Mouse (Mus musculus) hindbrain, embryonic 15.5 days (tissue): ENCODE data around the gene Enc1. TPM values are rescaled to one million over a fixed set of nuclear protein-coding genes. Genes with fewer than 3 reads are reported as not detected.

Experiments used
- ATAC-seq: fragments of 200-750 bp; cut with Nextera tagmentation; 2 replicates; pipeline ENCODE4 v1.8.0; 2017; ENCODE audit warnings: low read depth, moderate number of reproducible peaks, moderate TSS enrichment; ENCODE audit not compliant: low FRiP score
- H3K27ac ChIP-seq: fragments of 300-500 bp; sonication (generic); replicated peaks from 2 replicates; pipeline ENCODE4 v1.5.1; 2015; ENCODE audit warnings: mild to moderate bottlenecking, inconsistent platforms
- H3K27me3 ChIP-seq: fragments of 300-500 bp; sonication (generic); 2 replicates; pipeline ENCODE4 v1.6.1; 2015; ENCODE audit warnings: control low read depth, inconsistent platforms
- H3K36me3 ChIP-seq: fragments of 300-500 bp; sonication (generic); 2 replicates; pipeline ENCODE4 v1.6.1; 2015; ENCODE audit warnings: control low read depth, inconsistent platforms
- H3K4me1 ChIP-seq: fragments of 300-500 bp; sonication (generic); replicated peaks from 2 replicates; pipeline ENCODE4 v1.6.1; 2015; ENCODE audit warnings: control low read depth, inconsistent platforms
- H3K4me2 ChIP-seq: fragments of 300-500 bp; sonication (generic); 2 replicates; pipeline ENCODE4 v1.6.1; 2015; ENCODE audit warnings: moderate library complexity, mild to moderate bottlenecking, inconsistent platforms
- H3K4me3 ChIP-seq: fragments of 300-500 bp; sonication (generic); 2 replicates; pipeline ENCODE4 v1.5.1; 2015; ENCODE audit warnings: mild to moderate bottlenecking, inconsistent platforms
- H3K9ac ChIP-seq: fragments of 300-500 bp; sonication (generic); 2 replicates; pipeline ENCODE4 v1.6.1; 2015; ENCODE audit warnings: inconsistent platforms
- H3K9me3 ChIP-seq: fragments of 300-500 bp; sonication (generic); 2 replicates; pipeline ENCODE4 v1.6.1; 2016; ENCODE audit warnings: control low read depth, inconsistent platforms
- WGBS: fragments of 180-500 bp; shearing (Covaris S2); methylation state at CpG from one replicate; pipeline ENCODE4 v1.1.7; 2015; 5-methylcytosine and 5-hydroxymethylcytosine counted together
- polyA plus RNA-seq: library from polyadenylated mRNA; unstranded; fragments of >200 nt; fragmentation: Nextera tagmentation; extraction: Ambion mirVana; gene quantifications from 2 replicates; pipeline ENCODE4 v1.2.1, GENCODE M21; 2015

Enc1 gene
- polyA plus RNA-seq, 1 experiment from 2014 or later: 57.3 TPM

GRCm38 (mm10) chr13:97233092-97233491 is 7.8 kb upstream of the Enc1 start:
- no peak for ATAC-seq
- Histone ChIP-seq H3K27me3 (no peaks in the 10 kb centered on the region), H3K4me1 (peaks cover 8% of the 10 kb centered on the region; the same call in 1 of the 2 replicates), H3K9me3 (no peaks in the 10 kb centered on the region), H3K4me2 (no peak overlapping the region), H3K27ac (no peak overlapping the region), H3K36me3 (no peaks in the 10 kb centered on the region), H3K4me3 (no peak overlapping the region), H3K9ac (no peak overlapping the region)
- 74% methylated on average over 2 of the region's 2 CpGs for WGBS

DNA sequence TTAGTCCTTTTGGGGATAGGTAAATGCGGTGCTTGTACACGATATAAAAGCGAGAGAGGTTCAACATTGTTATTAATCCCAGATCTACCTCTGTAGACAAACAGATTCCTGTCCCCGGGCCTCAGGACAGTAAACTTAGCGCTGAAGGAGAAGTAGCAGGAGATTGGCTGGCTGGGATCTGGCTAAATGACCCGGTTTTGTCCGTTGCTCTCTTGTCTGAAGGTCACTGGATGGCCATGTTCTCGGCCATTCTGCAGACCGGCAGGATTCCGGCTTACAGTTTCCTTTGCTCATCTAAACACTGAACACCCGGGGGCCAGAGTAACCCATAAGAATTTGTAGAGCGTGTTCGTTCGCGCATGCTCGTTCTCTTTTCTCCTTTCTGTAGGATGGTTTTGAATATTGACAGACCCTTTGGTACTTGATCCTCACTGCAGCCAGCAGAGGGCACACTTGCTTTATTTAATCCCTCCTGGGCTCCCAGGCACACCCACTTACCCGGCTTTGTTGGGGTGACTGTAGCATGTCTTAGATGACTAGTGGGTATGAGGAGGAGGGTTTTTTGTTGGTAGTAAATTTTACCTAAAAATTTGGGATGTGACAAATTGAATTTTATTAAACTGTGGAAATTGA is 6.0 kb upstream of the Enc1 start:
- WGBS: 16% methylated on average over 17 of the region's 17 CpGs
- H3K36me3 ChIP-seq: no peaks in the 10 kb centered on the region

DNA sequence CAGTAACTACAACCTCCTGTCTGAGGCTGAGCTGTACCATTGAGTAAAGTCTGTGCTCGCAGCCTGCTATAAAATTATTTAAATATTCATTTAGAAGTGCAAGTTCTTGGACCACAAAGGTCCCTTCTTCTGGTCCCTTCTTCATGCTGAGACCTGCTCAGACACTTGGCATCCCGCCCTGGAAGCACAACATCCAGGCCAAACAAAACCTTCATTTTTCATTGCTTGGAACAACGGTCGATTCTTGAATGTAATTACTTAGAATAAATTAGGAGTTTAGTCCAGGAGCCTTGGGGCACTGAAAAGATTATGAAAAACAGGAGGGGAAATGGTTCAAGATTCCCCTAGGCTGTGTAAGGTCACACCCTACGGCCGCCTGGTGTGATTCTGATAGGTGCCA is 5.0 kb upstream of the Enc1 start:
- 46% methylated on average over 6 of the region's 6 CpGs for WGBS
- no peaks in the 10 kb centered on the region for H3K36me3 ChIP-seq
- no peak overlapping the region for H3K4me3 ChIP-seq
- ATAC-seq: no peak
- H3K27ac ChIP-seq: no peak overlapping the region
- H3K27me3 ChIP-seq: no peaks in the 10 kb centered on the region
- H3K9me3 ChIP-seq: no peaks in the 10 kb centered on the region
- no peak overlapping the region for H3K4me2 ChIP-seq
- no peak overlapping the region for H3K9ac ChIP-seq
- H3K4me1 ChIP-seq: peaks cover 32% of the 10 kb centered on the region

More for the DNA sequence above, 6.0 kb upstream of the Enc1 start:
- H3K4me2 ChIP-seq: peak overlapping the region; percentile 68
- no peak overlapping the region for H3K27ac ChIP-seq
- H3K9me3 ChIP-seq: no peaks in the 10 kb centered on the region
- no peaks in the 10 kb centered on the region for H3K27me3 ChIP-seq
- peak overlapping the region; percentile 42 for H3K4me3 ChIP-seq
- peak; percentile 83; the same call in 1 of the 2 replicates for ATAC-seq
- H3K9ac ChIP-seq: peak overlapping the region; percentile 49; the same call in 1 of the 2 replicates
- peaks cover 25% of the 10 kb centered on the region for H3K4me1 ChIP-seq

GRCm38 (mm10) chr13:97237700-97238099 is 3.2 kb upstream of the Enc1 start:
- peaks cover 40% of the 10 kb centered on the region for H3K4me1 ChIP-seq
- H3K4me3 ChIP-seq: no peak overlapping the region
- no peaks in the 10 kb centered on the region for H3K36me3 ChIP-seq
- peak overlapping the region; percentile 5; the same call in 1 of the 2 replicates for H3K27ac ChIP-seq
- H3K4me2 ChIP-seq: no peak overlapping the region
- WGBS: 21% methylated on average over 3 of the region's 3 CpGs
- ATAC-seq: no peak
- no peaks in the 10 kb centered on the region for H3K27me3 ChIP-seq
- H3K9ac ChIP-seq: no peak overlapping the region
- no peaks in the 10 kb centered on the region for H3K9me3 ChIP-seq

- no peak for ATAC-seq
- no peaks in the 10 kb centered on the region for H3K9me3 ChIP-seq
- peak overlapping the region; percentile 95; the same call in 1 of the 2 replicates for H3K27ac ChIP-seq
- no peak overlapping the region for H3K4me2 ChIP-seq
- H3K4me3 ChIP-seq: no peak overlapping the region
- peaks cover 46% of the 10 kb centered on the region for H3K4me1 ChIP-seq
- no peak overlapping the region for H3K9ac ChIP-seq
- WGBS: 58% methylated on average over 16 of the region's 16 CpGs
- no peaks in the 10 kb centered on the region for H3K36me3 ChIP-seq
- H3K27me3 ChIP-seq: no peaks in the 10 kb centered on the region
Observed at GRCm38 (mm10) chr13:97238181-97238981, 2.5 kb upstream of the Enc1 start.

GRCm38 (mm10) chr13:97239343-97240180 is 1.3 kb upstream of the Enc1 start:
- peak; percentile 43; the same call in 1 of the 2 replicates for ATAC-seq
- 4% methylated on average over 23 of the region's 23 CpGs for WGBS
- H3K27me3 ChIP-seq: no peaks in the 10 kb centered on the region
- peak overlapping the region; percentile 95 for H3K27ac ChIP-seq
- H3K4me1 ChIP-seq: peaks cover 58% of the 10 kb centered on the region
- no peak overlapping the region for H3K9ac ChIP-seq
- H3K9me3 ChIP-seq: no peaks in the 10 kb centered on the region
- peak overlapping the region; percentile 91 for H3K4me2 ChIP-seq
- peak overlapping the region; percentile 86 for H3K4me3 ChIP-seq
- H3K36me3 ChIP-seq: no peaks in the 10 kb centered on the region

DNA sequence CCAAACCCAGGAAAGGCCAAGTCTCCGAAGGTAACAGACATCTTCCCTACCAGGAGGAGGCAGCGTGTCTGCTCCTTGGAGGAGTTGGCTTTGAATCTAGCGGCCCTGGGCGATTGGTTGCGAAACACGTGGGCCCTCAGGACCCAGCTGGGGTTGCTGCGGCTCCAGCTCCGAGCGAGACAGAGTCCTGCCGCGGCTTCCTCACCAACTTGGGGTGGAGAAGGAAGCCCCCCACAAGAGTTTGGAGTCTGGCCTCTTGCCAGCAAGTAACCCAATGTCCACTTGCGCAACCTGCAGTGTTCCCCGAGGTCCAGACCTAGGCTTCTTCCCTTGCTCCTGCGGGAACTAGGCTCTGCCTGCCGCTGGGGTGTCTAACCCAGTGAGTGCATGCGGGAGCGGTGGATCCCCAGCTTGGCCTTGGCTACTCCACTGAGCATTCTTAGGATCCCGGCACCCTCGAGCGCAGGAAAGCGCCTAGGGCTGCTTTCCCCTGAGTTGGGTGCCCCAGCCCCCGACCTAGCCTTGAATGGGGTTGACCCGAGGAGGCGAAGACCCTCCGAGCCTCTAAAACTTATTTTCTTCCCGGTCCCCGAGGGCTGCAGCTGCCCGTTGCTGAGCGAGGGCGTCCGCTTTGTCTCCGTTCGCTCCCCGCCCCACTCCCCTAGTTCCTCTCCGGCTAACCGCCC is 483 bp upstream of the Enc1 start:
- under 1% methylated on average over 34 of the region's 36 CpGs for WGBS
- no peaks in the 10 kb centered on the region for H3K9me3 ChIP-seq
- peak overlapping the region; percentile 91 for H3K4me2 ChIP-seq
- H3K9ac ChIP-seq: peak overlapping the region; percentile 92
- no peaks in the 10 kb centered on the region for H3K36me3 ChIP-seq
- peak overlapping the region; percentile 86 for H3K4me3 ChIP-seq
- peak overlapping the region; percentile 95 for H3K27ac ChIP-seq
- peaks cover 63% of the 10 kb centered on the region for H3K4me1 ChIP-seq
- H3K27me3 ChIP-seq: no peaks in the 10 kb centered on the region
- ATAC-seq: peak; percentile 68

- Histone ChIP-seq H3K9ac (peak overlapping the region; percentile 92), H3K4me3 (peak overlapping the region; percentile 86), H3K27me3 (no peaks in the 10 kb centered on the region), H3K36me3 (peaks cover 10% of the 10 kb centered on the region; the same call in 1 of the 2 replicates), H3K4me2 (peak overlapping the region; percentile 91), H3K4me1 (peaks cover 77% of the 10 kb centered on the region), H3K27ac (peak overlapping the region; percentile 95), H3K9me3 (no peaks in the 10 kb centered on the region)
- ATAC-seq: no peak
- WGBS: 0% methylated on average over 20 of the region's 20 CpGs
Observed at GRCm38 (mm10) chr13:97241787-97242280, 929 bp downstream of the Enc1 start.

- Histone ChIP-seq H3K27me3 (no peaks in the 10 kb centered on the region), H3K4me2 (peak overlapping the region; percentile 91), H3K36me3 (peaks cover 13% of the 10 kb centered on the region; the same call in 1 of the 2 replicates), H3K4me1 (peaks cover 85% of the 10 kb centered on the region), H3K4me3 (peak overlapping the region; percentile 86), H3K9ac (peak overlapping the region; percentile 92), H3K9me3 (no peaks in the 10 kb centered on the region), H3K27ac (peak overlapping the region; percentile 95)
- 2% methylated on average over 6 of the region's 6 CpGs for WGBS
- ATAC-seq: no peak
Observed at GRCm38 (mm10) chr13:97242716-97243115, 1.8 kb downstream of the Enc1 start.

- ATAC-seq: no peak
- Histone ChIP-seq H3K9me3 (no peaks in the 10 kb centered on the region), H3K36me3 (peaks cover 13% of the 10 kb centered on the region; the same call in 1 of the 2 replicates), H3K27me3 (no peaks in the 10 kb centered on the region), H3K9ac (peak overlapping the region; percentile 92), H3K4me3 (peak overlapping the region; percentile 86), H3K27ac (peak overlapping the region; percentile 95), H3K4me2 (peak overlapping the region; percentile 91), H3K4me1 (peaks cover 85% of the 10 kb centered on the region)
- WGBS: 19% methylated on average over 15 of the region's 15 CpGs
Observed at GRCm38 (mm10) chr13:97243962-97244711, 3.2 kb downstream of the Enc1 start.
